Mouse (Mus musculus): ENCODE results near the gene Cadm1. TPM values are rescaled to one million over a fixed set of nuclear protein-coding genes. Genes with fewer than 3 reads are reported as not detected.

The Cadm1 gene
- polyA plus RNA-seq, 1 experiment: 4.0 TPM

GRCm38 (mm10) chr9:47706341-47706740 lies 176.4 kb downstream of the Cadm1 start:
- no peaks in the 10 kb centered on the region for H3K4me1 ChIP-seq (ENCODE audit: control insufficient read depth, insufficient read depth, low read length)
- no peak for TF ChIP-seq CTCF (IDR thresholded peaks at IDR 0.05; ENCODE audit: control insufficient read depth, insufficient read depth, low read length)
- no peak for TF ChIP-seq POLR2A (IDR thresholded peaks at IDR 0.05; ENCODE audit: borderline replicate concordance, control insufficient read depth, low read depth, low read length)
- 89% methylated on average over 9 of the region's 9 CpGs for WGBS
- no peak overlapping the region for H3K4me3 ChIP-seq (replicated peaks; ENCODE audit: control insufficient read depth, low read depth, low read length)
- no peak overlapping the region for H3K27ac ChIP-seq (ENCODE audit: control insufficient read depth, insufficient read depth, low read depth, low read length, poor library complexity)

- no peak for TF ChIP-seq CTCF (IDR thresholded peaks at IDR 0.05; ENCODE audit: control insufficient read depth, insufficient read depth, low read length)
- no peak for TF ChIP-seq POLR2A (IDR thresholded peaks at IDR 0.05; ENCODE audit: borderline replicate concordance, control insufficient read depth, low read depth, low read length)
- WGBS: 82% methylated on average over 6 of the region's 6 CpGs
- H3K4me1 ChIP-seq (ENCODE audit: control insufficient read depth, insufficient read depth, low read length): no peaks in the 10 kb centered on the region
These were observed 177.4 kb downstream of the Cadm1 start for GRCm38 (mm10) chr9:47707326-47707725.

GRCm38 (mm10) chr9:47708299-47708698 lies 178.3 kb downstream of the Cadm1 start:
- no peaks in the 10 kb centered on the region for H3K4me1 ChIP-seq (ENCODE audit: control insufficient read depth, insufficient read depth, low read length)
- 32% methylated on average over 10 of the region's 10 CpGs for WGBS
- no peak overlapping the region for H3K4me3 ChIP-seq (replicated peaks; ENCODE audit: control insufficient read depth, low read depth, low read length)
- H3K27ac ChIP-seq (ENCODE audit: control insufficient read depth, insufficient read depth, low read depth, low read length, poor library complexity): no peak overlapping the region
- TF ChIP-seq CTCF (IDR thresholded peaks at IDR 0.05; ENCODE audit: control insufficient read depth, insufficient read depth, low read length) (peak; percentile 76), POLR2A (IDR thresholded peaks at IDR 0.05; ENCODE audit: borderline replicate concordance, control insufficient read depth, low read depth, low read length) (no peak)

More at GRCm38 (mm10) chr9:47707326-47707725, 177.4 kb downstream of the Cadm1 start:
- no peak overlapping the region for H3K4me3 ChIP-seq (replicated peaks; ENCODE audit: control insufficient read depth, low read depth, low read length)
- no peak overlapping the region for H3K27ac ChIP-seq (ENCODE audit: control insufficient read depth, insufficient read depth, low read depth, low read length, poor library complexity)

- whole genome bisulfite sequencing: 76% methylated on average over 8 of the region's 8 CpGs
- Histone ChIP-seq H3K4me1 (ENCODE audit: control insufficient read depth, insufficient read depth, low read length) (no peaks in the 10 kb centered on the region), H3K4me3 (replicated peaks; ENCODE audit: control insufficient read depth, low read depth, low read length) (no peak overlapping the region), H3K27ac (ENCODE audit: control insufficient read depth, insufficient read depth, low read depth, low read length, poor library complexity) (no peak overlapping the region)
- TF ChIP-seq CTCF (IDR thresholded peaks at IDR 0.05; ENCODE audit: control insufficient read depth, insufficient read depth, low read length): no peak
- no peak for TF ChIP-seq POLR2A (IDR thresholded peaks at IDR 0.05; ENCODE audit: borderline replicate concordance, control insufficient read depth, low read depth, low read length)
These were observed 181.0 kb downstream of the Cadm1 start for GRCm38 (mm10) chr9:47710946-47711345.

GRCm38 (mm10) chr9:47714541-47714940 lies 184.6 kb downstream of the Cadm1 start:
- WGBS: 73% methylated on average over 2 of the region's 2 CpGs
- TF ChIP-seq CTCF (IDR thresholded peaks at IDR 0.05; ENCODE audit: control insufficient read depth, insufficient read depth, low read length) (no peak), POLR2A (IDR thresholded peaks at IDR 0.05; ENCODE audit: borderline replicate concordance, control insufficient read depth, low read depth, low read length) (no peak)
- Histone ChIP-seq H3K4me3 (replicated peaks; ENCODE audit: control insufficient read depth, low read depth, low read length) (no peak overlapping the region), H3K27ac (ENCODE audit: control insufficient read depth, insufficient read depth, low read depth, low read length, poor library complexity) (no peak overlapping the region), H3K4me1 (ENCODE audit: control insufficient read depth, insufficient read depth, low read length) (no peaks in the 10 kb centered on the region)

GRCm38 (mm10) chr9:47715415-47715814 lies 185.4 kb downstream of the Cadm1 start:
- Histone ChIP-seq H3K4me1 (ENCODE audit: control insufficient read depth, insufficient read depth, low read length) (no peaks in the 10 kb centered on the region), H3K27ac (ENCODE audit: control insufficient read depth, insufficient read depth, low read depth, low read length, poor library complexity) (no peak overlapping the region), H3K4me3 (replicated peaks; ENCODE audit: control insufficient read depth, low read depth, low read length) (no peak overlapping the region)
- TF ChIP-seq POLR2A (IDR thresholded peaks at IDR 0.05; ENCODE audit: borderline replicate concordance, control insufficient read depth, low read depth, low read length): no peak
- no peak for TF ChIP-seq CTCF (IDR thresholded peaks at IDR 0.05; ENCODE audit: control insufficient read depth, insufficient read depth, low read length)
- WGBS: 68% methylated on average over 3 of the region's 3 CpGs

GRCm38 (mm10) chr9:47716883-47717282 lies 186.9 kb downstream of the Cadm1 start:
- no peak overlapping the region for H3K27ac ChIP-seq (ENCODE audit: control insufficient read depth, insufficient read depth, low read depth, low read length, poor library complexity)
- no peak overlapping the region for H3K4me3 ChIP-seq (replicated peaks; ENCODE audit: control insufficient read depth, low read depth, low read length)
- TF ChIP-seq POLR2A (IDR thresholded peaks at IDR 0.05; ENCODE audit: borderline replicate concordance, control insufficient read depth, low read depth, low read length) (no peak), CTCF (IDR thresholded peaks at IDR 0.05; ENCODE audit: control insufficient read depth, insufficient read depth, low read length) (no peak)
- H3K4me1 ChIP-seq (ENCODE audit: control insufficient read depth, insufficient read depth, low read length): no peaks in the 10 kb centered on the region
- 89% methylated on average over 16 of the region's 16 CpGs for WGBS

GRCm38 (mm10) chr9:47727611-47728010 lies 197.6 kb downstream of the Cadm1 start:
- no peak overlapping the region for H3K4me3 ChIP-seq (replicated peaks; ENCODE audit: control insufficient read depth, low read depth, low read length)
- WGBS: 87% methylated on average over 3 of the region's 3 CpGs

GRCm38 (mm10) chr9:47728852-47729251 lies 198.9 kb downstream of the Cadm1 start:
- WGBS: 73% methylated on average over 5 of the region's 5 CpGs
- Histone ChIP-seq H3K4me3 (replicated peaks; ENCODE audit: control insufficient read depth, low read depth, low read length) (no peak overlapping the region), H3K4me1 (ENCODE audit: control insufficient read depth, insufficient read depth, low read length) (no peaks in the 10 kb centered on the region), H3K27ac (ENCODE audit: control insufficient read depth, insufficient read depth, low read depth, low read length, poor library complexity) (no peak overlapping the region)
- TF ChIP-seq POLR2A (IDR thresholded peaks at IDR 0.05; ENCODE audit: borderline replicate concordance, control insufficient read depth, low read depth, low read length) (no peak), CTCF (IDR thresholded peaks at IDR 0.05; ENCODE audit: control insufficient read depth, insufficient read depth, low read length) (no peak)

More at GRCm38 (mm10) chr9:47727611-47728010, 197.6 kb downstream of the Cadm1 start:
- H3K27ac ChIP-seq (ENCODE audit: control insufficient read depth, insufficient read depth, low read depth, low read length, poor library complexity): no peak overlapping the region
- no peak for TF ChIP-seq POLR2A (IDR thresholded peaks at IDR 0.05; ENCODE audit: borderline replicate concordance, control insufficient read depth, low read depth, low read length)
- TF ChIP-seq CTCF (IDR thresholded peaks at IDR 0.05; ENCODE audit: control insufficient read depth, insufficient read depth, low read length): no peak
- H3K4me1 ChIP-seq (ENCODE audit: control insufficient read depth, insufficient read depth, low read length): no peaks in the 10 kb centered on the region
